Mouse (Mus musculus) myocyte (in vitro differentiated cells): ENCODE results near the gene Fam163a.

Source experiments
- E2F4 ChIP-seq: IDR thresholded peaks from one replicate; pipeline ENCODE4 v1.6.1; 2011; ENCODE audit warnings: mild to moderate bottlenecking, control low read depth, moderate library complexity; ENCODE audit not compliant: insufficient read depth
- MAX ChIP-seq: IDR thresholded peaks from one replicate; pipeline ENCODE4 v1.6.1; 2011; ENCODE audit warnings: low read depth, mild to moderate bottlenecking, control low read depth
- MYOD1 ChIP-seq, 3 experiments: IDR thresholded peaks; one replicate each; pipeline ENCODE4 v1.6.1; 2011; ENCODE audit warnings: control low read depth in 2 of 3, low read depth in 2 of 3, mild to moderate bottlenecking in 2 of 3, moderate library complexity in 1 of 3; ENCODE audit not compliant: insufficient read length in 2 of 3, control insufficient read depth in 1 of 3
- POLR2A ChIP-seq: IDR thresholded peaks from one replicate; pipeline ENCODE4 v1.6.1; 2011; ENCODE audit warnings: low read depth, mild to moderate bottlenecking, control low read depth, moderate library complexity; ENCODE audit not compliant: insufficient read length
- POLR2AphosphoS2 ChIP-seq: IDR thresholded peaks from one replicate; pipeline ENCODE4 v1.6.1; 2011; ENCODE audit warnings: low read depth, control low read depth; ENCODE audit not compliant: insufficient read length
- TCF12 ChIP-seq: IDR thresholded peaks from one replicate; pipeline ENCODE4 v1.6.1; 2011; ENCODE audit warnings: mild to moderate bottlenecking, control low read depth; ENCODE audit not compliant: poor library complexity, insufficient read depth, severe bottlenecking
- TCF3 ChIP-seq: IDR thresholded peaks from one replicate; pipeline ENCODE4 v1.6.1; 2011; ENCODE audit warnings: low read depth, control low read depth; ENCODE audit not compliant: insufficient read length
- USF1 ChIP-seq: IDR thresholded peaks from one replicate; pipeline ENCODE4 v1.6.1; 2011; ENCODE audit warnings: low read depth, mild to moderate bottlenecking, control low read depth, moderate library complexity

DNA sequence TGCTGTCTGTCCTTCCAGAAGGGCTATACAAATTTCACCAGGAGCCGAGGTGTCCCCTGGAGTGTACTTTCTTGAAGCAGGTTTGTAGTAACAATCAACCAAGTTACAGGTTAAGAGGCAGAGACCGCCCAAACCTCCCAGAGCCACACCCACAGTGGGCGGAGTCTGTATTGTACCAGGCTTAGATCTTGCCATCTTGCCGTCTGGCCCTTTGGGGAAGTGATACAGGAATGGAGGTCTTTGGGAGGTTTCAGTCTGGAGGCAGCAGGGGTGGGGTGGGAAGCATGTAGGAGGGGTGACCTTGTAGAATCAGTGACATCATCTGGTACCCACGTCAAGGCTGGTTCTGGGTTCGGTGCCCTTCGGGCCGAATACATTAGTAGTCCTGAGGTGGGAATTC, 115.3 kb downstream of the Fam163a start:
- TF ChIP-seq MAX (no peak), MYOD1 (IDR thresholded peaks at IDR 0.05; ENCODE audit: control insufficient read depth in 1 of 3, insufficient read length in 2 of 3, low read depth in 2 of 3) (no peak), USF1 (no peak), POLR2A (no peak), E2F4 (no peak), TCF12 (no peak), POLR2AphosphoS2 (no peak), TCF3 (no peak)
